Mouse (Mus musculus) kidney, postnatal 0 days (tissue): ENCODE measurements around the gene Asic1. TPM values are rescaled to one million over a fixed set of nuclear protein-coding genes. Genes with fewer than 3 reads are reported as not detected.
A peak's percentile ranks its signal among the peaks of the same experiment; 100 is the strongest.

Source experiments
- ATAC-seq: fragments of 200-750 bp; cut with Nextera tagmentation; replicated peaks from 2 replicates; pipeline ENCODE4 v1.8.0; 2017; ENCODE audit warnings: low read depth, moderate number of reproducible peaks, moderate TSS enrichment, moderate library complexity; ENCODE audit not compliant: low FRiP score
- DNase-seq: peaks from one replicate; pipeline ENCODE4 v3.0.0-alpha.2; 2016; ENCODE audit warnings: low spot score
- H3K27ac ChIP-seq: fragments of 300-500 bp; sonication (generic); 2 replicates; pipeline ENCODE4 v1.5.1; 2014; ENCODE audit warnings: mild to moderate bottlenecking
- H3K27me3 ChIP-seq: fragments of 300-500 bp; sonication (generic); 2 replicates; pipeline ENCODE4 v1.6.1; 2014; ENCODE audit warnings: low read length, mixed read lengths; ENCODE audit not compliant: insufficient read depth
- H3K36me3 ChIP-seq: fragments of 300-500 bp; sonication (generic); 2 replicates; pipeline ENCODE4 v1.6.1; 2014; ENCODE audit warnings: low read length, mixed read lengths; ENCODE audit not compliant: insufficient read depth
- H3K4me1 ChIP-seq: fragments of 300-500 bp; sonication (generic); replicated peaks from 2 replicates; pipeline ENCODE4 v1.6.1; 2014; ENCODE audit warnings: antibody characterized with exemption, low read length, mixed read lengths; ENCODE audit not compliant: insufficient read depth
- H3K4me2 ChIP-seq: fragments of 300-500 bp; sonication (generic); 2 replicates; pipeline ENCODE4 v1.6.1; 2014; ENCODE audit warnings: mild to moderate bottlenecking, low read length, moderate library complexity, mixed read lengths
- H3K4me3 ChIP-seq: fragments of 300-500 bp; sonication (generic); replicated peaks from 2 replicates; pipeline ENCODE4 v1.5.1; 2014; ENCODE audit warnings: low read depth, low read length
- H3K9ac ChIP-seq: fragments of 300-500 bp; sonication (generic); 2 replicates; pipeline ENCODE4 v1.6.1; 2014; ENCODE audit warnings: low read depth, low read length
- H3K9me3 ChIP-seq: fragments of 300-500 bp; sonication (generic); replicated peaks from 2 replicates; pipeline ENCODE4 v1.6.1; 2016; ENCODE audit warnings: low read length, inconsistent platforms, mixed read lengths
- CTCF ChIP-seq: IDR thresholded peaks from 2 replicates; pipeline ENCODE4 v1.5.1; 2016; ENCODE audit warnings: antibody characterized with exemption, low read depth, mild to moderate bottlenecking, moderate library complexity
- whole genome bisulfite sequencing: fragments of 180-500 bp; shearing (Covaris S2); extraction: QIAGEN DNeasy Blood & Tissue Kit; methylation state at CpG from one replicate; pipeline ENCODE4 v1.1.7; 2014; 5-methylcytosine and 5-hydroxymethylcytosine counted together
- polyA plus RNA-seq: library from polyadenylated mRNA; unstranded; fragments of >200 nt; fragmentation: Nextera tagmentation; extraction: Ambion mirVana; gene quantifications from 2 replicates; pipeline ENCODE4 v1.2.1, GENCODE M21; 2015

Gene Asic1
- polyA plus RNA-seq, 1 experiment from 2014 or later = 1.1 TPM

DNA sequence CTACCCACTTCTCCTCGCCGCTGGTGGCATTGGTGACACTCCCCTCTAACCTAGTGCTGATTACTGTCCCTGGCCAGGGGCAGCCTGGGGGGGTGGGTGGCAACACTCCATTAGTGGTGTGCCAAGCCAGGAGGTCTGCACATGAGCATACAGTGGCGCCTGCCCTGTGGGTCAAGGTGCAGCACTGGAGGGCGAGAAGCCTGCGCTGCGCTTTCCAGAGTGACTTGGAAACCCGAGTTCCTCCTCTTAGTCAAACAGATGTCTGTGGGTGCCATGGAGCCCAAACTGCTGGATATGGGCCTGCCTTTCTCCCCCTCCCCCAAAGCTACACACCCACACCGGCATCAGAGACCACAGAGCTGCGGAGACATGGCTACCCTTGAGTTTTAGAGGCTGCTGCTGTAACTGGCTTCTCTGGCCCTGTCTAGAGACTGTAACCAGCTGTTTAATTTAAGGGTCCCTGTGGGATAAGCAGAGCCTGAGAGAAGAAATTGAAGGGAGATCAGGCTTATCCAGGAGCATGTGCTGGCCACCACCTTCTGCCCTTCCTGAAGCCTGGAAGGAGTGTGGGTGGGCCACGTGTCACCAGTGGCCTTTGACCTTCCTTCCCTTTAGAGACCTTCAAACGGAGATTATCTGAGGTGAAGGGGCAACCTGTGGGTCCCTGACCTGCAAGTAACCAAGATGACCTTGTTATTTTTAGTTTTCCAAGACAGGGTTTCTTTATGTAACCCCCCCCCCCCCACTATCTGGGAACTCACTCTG lies 46.0 kb downstream of the Asic1 start:
- Histone ChIP-seq H3K9me3 (no peaks in the 10 kb centered on the region), H3K36me3 (peaks cover 18% of the 10 kb centered on the region), H3K4me2 (no peak overlapping the region), H3K9ac (0 out of 2 replicates have a peak overlapping the region, but pooled peaks have one; percentile 13), H3K27me3 (no peaks in the 10 kb centered on the region), H3K4me1 (peaks cover 21% of the 10 kb centered on the region), H3K27ac (peak overlapping the region; percentile 48; the same call in 1 of the 2 replicates), H3K4me3 (no peak overlapping the region)
- ATAC-seq (no peak), DNase-seq (peak; percentile 53)
- TF ChIP-seq CTCF = no peak
- WGBS = 47% methylated on average over 11 of the region's 11 CpGs

DNA sequence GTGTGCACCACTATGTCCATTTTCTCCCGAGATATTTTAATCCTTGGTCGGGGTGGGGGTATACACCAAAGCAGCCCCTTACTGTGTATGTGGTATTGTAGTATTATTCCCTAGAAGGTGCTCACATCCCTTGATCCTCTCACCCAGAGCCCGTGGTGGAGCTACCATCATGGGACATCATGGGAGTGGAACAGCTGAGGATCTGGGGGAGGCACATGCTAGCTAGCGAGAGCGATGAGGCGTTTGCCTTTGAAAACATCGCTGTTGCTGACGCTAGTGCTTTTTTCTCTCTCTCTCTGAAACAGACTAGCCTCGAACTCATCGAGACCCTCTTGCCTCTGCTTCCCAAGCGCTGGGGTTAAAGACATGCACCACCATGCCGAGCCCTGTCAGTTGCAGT lies 46.6 kb downstream of the Asic1 start:
- Histone ChIP-seq H3K9me3 (no peaks in the 10 kb centered on the region), H3K27ac (no peak overlapping the region), H3K4me2 (no peak overlapping the region), H3K4me1 (peaks cover 21% of the 10 kb centered on the region), H3K36me3 (peaks cover 12% of the 10 kb centered on the region; the same call in 1 of the 2 replicates), H3K9ac (no peak overlapping the region), H3K4me3 (no peak overlapping the region), H3K27me3 (no peaks in the 10 kb centered on the region)
- TF ChIP-seq CTCF = no peak
- DNase-seq (no peak), ATAC-seq (no peak)
- WGBS = 69% methylated on average over 12 of the region's 12 CpGs

DNA sequence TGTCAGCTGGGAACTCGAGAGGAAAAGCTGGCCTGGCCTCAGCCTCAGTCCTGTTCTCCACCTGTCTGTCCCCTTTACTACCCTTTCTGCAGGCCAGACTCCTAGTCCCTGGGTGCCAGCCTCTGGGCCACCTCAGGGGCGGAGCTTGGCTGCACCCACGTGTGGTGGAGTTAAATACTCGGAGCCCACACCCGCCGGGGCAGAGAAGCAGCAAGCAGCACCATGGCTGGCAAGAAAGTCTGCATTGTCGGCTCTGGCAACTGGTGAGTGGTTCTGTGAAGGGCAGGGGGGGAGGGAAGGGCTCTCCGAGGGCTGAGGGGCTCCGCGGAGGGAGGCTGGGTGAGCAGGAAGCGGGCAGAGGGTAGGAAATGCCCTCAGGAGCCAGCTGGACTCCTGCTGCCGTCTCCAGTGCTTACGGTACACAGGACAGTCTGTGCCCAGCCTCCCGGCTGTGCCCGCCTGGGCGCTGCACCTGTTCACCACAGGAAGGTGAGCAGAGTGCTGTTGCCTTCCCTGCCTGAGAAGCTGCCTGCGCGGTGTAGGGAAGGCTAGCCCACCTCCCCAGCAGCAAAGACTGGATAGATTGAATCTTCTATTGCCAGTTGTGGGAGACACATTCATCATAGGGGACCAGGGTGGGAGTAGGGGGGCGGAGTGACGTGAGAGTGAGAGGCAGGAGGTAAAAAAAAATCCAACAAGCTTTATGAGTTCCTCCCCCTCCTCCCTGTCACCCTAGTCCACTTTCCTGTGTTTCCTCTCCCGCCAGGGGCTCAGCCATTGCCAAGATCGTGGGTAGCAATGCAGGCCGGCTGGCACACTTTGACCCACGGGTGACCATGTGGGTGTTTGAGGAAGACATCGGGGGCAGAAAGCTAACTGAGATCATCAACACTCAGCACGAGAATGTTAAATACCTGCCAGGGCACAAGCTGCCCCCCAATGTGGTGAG lies 47.5 kb downstream of the Asic1 start, which contains the start of gene Gpd1:
TSS of gene Gpd1 (plus strand) at position 130 of the 949 bp plus-strand sequence.
- Histone ChIP-seq H3K27me3 (no peaks in the 10 kb centered on the region), H3K4me3 (peak within 1 kb of the TSS; percentile 8; the same call in 1 of the 2 replicates), H3K4me1 (peaks cover 26% of the 10 kb centered on the region), H3K27ac (peak within 1 kb of the TSS; percentile 86), H3K9me3 (no peaks in the 10 kb centered on the region), H3K4me2 (peak within 1 kb of the TSS; percentile 38), H3K36me3 (0 out of 2 replicates have a peak, but pooled peaks cover 5% of the 10 kb centered on the region), H3K9ac (peak within 1 kb of the TSS; percentile 36; the same call in 1 of the 2 replicates)
- WGBS = 39% methylated on average over 24 of the region's 26 CpGs
- DNase-seq = peak; percentile 34
- no peak for TF ChIP-seq CTCF
- ATAC-seq = peak; percentile 34

DNA sequence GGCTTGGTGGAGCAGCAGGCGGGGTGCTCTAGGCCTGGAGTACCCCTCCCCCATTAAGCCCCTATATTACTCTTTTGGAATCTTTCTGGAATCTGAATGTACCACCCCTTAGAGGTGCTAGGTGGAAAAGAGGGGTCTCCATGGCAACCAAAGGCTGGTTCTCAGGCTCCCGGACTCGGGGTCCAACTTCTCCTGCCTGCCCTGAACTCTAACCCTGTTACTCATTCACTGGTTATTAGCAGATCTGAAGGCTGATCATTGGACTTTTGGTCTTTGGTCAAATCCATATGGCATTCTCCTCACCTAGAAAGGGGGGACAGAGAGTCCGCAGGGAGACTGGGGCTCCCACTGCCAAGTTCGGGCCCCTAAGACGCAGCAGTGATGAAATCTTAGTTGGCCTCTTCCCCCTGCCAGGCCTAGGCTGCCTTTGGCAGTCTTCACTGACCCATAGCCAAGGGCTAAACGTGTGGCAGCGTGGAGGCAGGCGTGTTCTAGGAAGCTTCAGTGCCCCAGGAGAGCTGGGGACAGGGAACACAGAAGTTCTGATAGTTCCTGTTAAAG lies 48.4 kb downstream of the Asic1 start:
- Histone ChIP-seq H3K9me3 (no peaks in the 10 kb centered on the region), H3K27me3 (no peaks in the 10 kb centered on the region), H3K9ac (0 out of 2 replicates have a peak overlapping the region, but pooled peaks have one; percentile 24), H3K4me3 (no peak overlapping the region), H3K27ac (peak overlapping the region; percentile 86), H3K4me2 (peak overlapping the region; percentile 38; the same call in 1 of the 2 replicates), H3K4me1 (peaks cover 33% of the 10 kb centered on the region), H3K36me3 (no peaks in the 10 kb centered on the region)
- DNase-seq (no peak), ATAC-seq (no peak)
- no peak for TF ChIP-seq CTCF
- WGBS = 66% methylated on average over 9 of the region's 9 CpGs

DNA sequence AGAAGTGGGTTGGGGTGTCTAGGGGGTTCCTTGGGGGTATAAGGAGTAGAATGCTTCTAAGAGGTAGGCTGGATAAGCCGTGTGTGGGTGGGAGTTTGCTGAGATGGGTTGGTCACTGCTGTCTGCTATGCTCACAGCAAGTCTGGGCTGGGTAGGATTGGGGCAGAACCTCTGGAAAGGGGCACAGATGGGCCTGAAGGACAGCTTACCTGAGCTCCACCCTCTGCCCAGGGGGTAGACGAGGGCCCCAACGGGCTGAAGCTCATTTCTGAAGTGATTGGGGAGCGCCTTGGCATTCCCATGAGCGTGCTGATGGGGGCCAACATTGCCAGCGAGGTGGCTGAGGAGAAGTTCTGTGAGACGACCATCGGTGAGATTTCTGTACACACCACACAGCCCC lies 49.7 kb downstream of the Asic1 start:
- no peaks in the 10 kb centered on the region for H3K27me3 ChIP-seq
- no peak overlapping the region for H3K27ac ChIP-seq
- no peaks in the 10 kb centered on the region for H3K9me3 ChIP-seq
- H3K4me3 ChIP-seq = no peak overlapping the region
- H3K36me3 ChIP-seq = no peaks in the 10 kb centered on the region
- no peak overlapping the region for H3K9ac ChIP-seq
- ATAC-seq (no peak), DNase-seq (no peak)
- H3K4me1 ChIP-seq = peaks cover 44% of the 10 kb centered on the region
- H3K4me2 ChIP-seq = no peak overlapping the region
- WGBS = 80% methylated on average over 8 of the region's 8 CpGs
- TF ChIP-seq CTCF = no peak
